Mouse (Mus musculus) mesoderm, embryonic 11.5 days (tissue): ENCODE data around the gene Pum2.

Experiments
- DNase-seq: peaks from one replicate; pipeline ENCODE4 v3.0.0-alpha.2; 2012; ENCODE audit warnings: low read depth, low spot score

The Pum2 gene

DNA sequence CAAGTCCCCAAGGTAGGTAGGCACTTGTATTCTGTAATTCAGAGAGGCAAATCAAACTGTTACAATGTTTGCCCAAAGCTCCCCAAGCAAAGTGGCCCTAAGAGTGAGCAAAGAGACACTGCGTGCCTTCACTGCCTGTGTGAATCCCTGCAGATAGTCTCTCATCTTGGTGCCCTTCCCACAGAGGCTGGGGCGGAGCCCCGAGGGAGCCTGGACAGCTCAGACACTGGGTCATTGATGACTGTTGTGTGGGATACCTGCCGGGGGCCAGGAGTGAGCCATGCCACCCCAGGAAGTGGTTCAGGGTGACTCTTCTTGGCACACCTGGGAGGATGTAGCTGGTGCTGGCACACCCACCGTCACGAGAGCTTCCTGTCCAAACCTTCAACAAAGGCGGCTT, 87.1 kb downstream of the Pum2 start:
- DNase-seq = no peak

DNA sequence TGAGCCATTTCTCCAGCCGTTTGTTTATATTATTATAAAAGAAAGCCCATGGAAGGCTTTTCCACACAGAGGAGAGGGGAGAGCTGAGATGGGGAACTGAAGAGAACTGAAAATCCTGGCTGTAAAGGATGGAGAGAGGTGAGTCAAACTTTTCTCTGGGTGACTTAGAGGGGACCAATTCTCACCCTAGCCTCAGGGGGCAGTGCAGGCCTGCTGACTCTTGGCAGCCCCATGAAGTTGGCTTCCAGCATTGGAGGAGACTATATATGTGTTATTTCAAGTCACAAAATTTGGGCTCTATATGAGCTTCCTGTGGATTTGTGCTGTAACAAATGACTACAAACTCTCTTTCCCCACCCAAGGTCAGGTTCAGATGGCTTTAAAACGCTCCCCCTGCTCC, 88.7 kb downstream of the Pum2 start:
- no peak for DNase-seq

DNA sequence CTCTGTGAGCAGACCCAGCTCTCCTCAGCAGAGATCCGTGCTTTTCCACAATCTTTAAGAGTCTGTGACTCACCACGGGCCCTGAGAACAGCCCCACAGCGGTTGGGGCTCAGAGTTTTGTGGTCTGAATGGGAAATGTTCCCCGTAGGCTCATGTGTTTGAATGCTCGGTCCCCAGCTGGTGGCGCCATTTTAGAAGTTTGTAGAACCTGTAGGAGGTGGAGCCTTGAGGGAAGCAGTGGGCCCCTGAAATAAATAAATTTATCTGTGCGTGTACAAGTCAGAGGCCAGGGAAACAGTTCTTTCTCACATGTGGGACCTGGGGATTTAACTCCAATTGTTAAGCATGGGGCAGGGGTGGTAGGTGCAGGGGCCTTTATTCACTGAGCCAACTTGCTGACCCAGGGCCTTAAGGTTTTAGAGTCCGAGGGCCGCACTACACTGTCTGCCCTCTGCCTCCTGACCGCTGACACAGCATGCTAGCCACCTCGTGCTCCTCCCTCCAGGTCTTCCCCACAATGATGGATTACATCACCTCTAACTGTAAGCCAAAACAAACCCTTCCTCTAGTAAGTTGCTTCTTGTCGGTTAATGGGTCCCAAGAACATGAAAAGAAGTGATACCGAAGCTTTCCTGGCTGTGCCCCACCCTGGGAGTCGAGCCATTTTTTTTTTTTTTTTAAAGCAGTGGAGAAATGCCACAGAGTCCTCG, 90.4 kb downstream of the Pum2 start:
- DNase-seq = no peak

DNA sequence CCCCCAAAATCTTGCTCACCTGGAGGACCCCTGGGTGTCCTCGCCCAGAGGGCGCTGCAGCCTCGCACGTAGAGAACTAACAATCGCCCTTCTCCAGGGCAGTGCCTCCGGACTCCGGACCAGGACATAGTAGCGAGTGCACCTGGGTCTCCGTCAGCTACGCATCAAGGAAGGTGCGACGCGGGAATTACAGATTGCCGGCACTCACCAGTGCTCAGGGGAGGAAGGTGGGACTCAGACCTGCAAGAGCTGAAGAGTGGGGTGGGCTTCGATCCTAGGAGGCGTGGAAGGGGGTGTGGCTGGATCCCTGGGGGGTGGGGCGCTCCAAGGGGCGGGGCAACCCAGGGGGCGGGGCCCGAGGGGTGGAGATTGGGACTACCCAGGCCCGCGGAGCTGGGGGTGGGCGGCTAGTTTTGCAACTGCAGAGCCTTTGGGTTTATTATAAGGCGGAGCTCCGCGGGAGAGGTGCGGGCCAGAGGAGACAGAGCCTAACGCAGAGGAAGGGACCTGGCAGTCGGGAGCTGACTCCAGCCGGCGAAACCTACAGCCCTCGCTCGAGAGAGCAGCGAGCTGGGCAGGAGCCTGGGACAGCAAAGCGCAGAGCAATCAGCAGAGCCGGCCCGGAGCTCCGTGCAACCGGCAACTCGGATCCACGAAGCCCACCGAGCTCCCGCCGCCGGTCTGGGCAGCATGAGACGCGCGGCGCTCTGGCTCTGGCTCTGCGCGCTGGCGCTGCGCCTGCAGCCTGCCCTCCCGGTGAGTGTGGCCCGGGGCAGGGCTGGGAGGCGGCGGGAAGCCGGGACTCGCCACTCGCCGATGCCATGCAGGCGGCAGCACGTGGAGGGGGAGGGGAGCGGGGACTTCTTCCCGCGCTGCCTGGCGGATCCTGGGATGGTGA, 97.3 kb downstream of the Pum2 start, which contains the start of gene Sdc1:
Sdc1 (plus strand) TSS at position 378 of the 898 bp plus-strand sequence.
- peak; percentile 90 for DNase-seq

DNA sequence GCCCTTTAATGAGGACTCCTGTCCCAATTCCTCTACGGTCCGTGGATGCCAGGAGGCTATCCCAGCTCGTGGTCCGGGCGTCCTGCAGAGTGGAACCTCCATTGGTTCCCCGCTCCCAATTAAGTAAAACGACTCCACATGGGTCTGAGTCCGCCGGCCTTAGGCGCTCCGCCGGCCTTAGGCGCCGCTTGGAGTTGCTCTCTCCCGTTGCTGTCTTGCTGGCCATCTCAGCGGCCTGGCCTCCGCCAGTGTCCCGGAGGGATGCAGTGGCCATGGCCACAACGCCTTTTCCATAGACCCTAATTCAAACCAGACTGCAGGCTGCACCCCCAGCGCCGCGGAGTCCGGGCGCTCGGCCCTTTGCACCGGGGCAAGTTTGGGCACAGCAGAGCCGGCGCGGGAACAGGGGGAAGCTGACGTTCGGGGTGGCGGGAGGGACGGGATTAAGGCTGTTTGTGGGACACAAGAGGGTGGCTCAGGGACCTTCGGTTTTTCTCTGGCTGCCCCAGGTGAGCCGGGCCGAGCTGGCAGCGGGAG, 98.0 kb downstream of the Pum2 start:
- DNase-seq = peak; percentile 60

DNA sequence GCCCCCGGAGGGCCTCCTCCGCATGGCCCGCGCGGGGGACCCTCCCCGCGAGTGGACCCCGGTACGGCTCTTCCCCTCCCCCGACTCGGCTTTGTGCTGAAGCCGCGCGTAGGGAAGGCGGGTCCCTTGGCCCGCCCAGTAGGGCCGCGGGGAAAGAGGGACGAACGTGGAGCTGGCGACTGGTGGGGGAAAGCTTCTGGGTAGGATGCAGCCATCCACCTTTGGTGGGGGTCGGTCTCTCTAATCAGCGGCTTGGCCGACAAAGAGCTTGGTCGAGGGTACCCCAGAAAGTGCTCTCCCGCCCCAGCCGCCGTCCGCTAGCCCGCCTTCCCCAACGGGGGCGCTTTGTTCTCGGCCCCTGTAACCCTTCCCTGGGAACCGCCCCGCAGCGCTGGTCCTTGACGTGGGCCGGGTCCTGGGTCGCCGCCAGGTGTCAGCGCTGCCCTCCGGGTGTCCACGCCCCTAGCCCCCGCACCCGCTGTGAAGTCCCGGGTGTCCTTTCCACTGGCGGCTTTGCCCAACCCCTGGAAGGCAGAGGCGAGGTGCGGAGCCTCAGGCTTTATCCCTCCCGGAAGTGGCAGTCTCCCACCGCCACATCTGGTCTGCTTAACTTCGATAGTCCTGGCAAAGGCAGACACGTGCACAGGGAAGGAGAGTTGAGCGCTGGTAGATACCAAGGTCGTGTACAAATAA, 98.7 kb downstream of the Pum2 start:
- peak; percentile 72 for DNase-seq

DNA sequence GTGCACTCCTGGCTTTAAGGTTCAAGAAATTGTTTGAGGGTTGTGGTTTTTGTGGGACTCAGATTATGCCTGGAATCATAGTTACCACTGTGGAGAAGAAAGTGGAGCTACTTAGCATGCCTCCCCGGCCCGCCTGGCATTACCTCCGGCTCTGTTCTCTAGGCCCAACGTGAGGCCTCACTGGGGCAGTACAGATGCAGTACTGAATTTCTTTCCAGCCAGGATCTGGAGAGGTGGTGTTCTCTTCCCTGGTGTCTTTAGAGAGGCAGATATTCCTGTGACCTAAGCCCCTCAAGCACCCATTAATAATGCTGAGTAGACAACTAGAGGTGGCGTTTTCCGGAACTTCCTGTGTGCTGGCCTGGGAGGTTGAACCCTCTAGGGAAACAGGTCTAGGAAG, 99.4 kb downstream of the Pum2 start:
- DNase-seq = peak; percentile 17

DNA sequence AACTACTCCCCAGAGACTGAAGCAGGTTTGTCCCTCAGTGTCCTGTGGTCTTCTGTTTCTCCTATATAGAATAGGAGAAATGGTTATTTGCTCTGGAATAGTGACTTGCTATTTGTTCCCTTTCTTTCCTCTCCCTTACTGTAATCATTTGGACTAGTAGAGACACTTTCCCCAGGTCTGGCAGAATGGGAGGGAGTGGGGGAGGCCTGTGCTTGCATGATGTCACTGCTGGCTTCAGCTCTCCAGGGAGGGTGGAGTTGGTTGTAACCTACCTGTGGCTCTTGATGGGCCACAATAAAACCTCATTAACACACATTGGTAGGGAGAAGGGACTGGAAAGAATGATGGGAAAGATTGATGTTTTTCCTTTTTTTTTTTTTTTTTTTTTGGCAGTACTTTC, 100.2 kb downstream of the Pum2 start:
- DNase-seq = no peak

DNA sequence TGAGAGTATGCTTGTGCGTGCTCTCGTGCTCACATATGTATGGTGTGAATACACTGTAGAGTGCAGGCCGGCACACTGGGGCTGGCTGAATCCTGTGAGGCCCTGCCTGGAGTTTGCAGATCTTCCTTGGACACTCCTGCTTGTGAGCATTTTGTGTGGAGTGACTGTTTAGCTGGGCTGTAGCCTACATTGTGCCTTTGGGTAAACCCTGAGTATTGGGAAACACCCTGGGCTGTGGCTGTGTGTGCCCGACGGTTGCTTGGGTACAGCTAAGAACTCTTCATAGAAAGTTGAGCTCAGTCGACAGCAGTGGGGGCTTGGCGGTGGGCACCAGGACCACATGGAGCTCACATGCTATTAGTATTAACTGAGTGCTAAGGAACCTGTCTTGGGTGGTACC, 102.3 kb downstream of the Pum2 start:
- DNase-seq = no peak

DNA sequence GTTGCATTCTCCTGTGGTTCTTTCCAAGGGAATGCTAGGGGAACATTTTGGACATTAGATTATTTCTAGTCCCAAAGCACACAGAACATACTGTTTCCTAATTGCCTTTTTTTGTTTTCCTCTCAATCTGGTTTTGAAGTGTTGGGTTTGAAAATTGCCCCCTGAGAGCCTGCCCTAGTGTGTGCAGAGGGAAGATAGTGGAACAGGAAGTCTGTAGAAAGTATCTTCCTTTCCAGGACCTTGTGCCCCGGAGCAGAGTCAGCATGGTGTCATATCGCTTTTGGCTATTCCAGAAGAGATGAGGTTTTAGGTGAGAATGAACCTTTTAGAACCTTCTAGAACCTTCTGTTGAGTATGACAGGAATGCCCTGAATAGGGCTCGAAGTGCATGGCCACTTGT, 102.8 kb downstream of the Pum2 start:
- DNase-seq = no peak

DNA sequence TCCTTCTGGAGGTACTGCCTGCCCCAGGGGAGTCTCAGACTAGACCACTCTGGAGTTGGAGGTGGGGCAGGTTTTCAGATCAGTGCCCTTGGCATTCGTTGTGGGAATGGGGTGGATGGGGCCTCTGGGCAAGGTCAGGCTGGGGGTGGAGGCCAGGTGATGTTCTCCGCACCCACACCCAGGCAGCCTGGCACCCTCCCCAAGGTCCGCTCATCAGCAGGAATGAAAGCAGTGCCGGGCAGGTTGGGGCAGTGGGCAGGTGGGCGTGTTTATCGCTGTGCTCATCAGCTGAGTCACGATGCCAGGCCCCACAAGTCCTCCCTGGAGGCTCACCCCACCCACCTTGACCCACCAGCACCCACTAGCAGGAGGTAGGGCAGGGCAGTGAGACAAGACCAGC, 104.2 kb downstream of the Pum2 start:
- DNase-seq = no peak

DNA sequence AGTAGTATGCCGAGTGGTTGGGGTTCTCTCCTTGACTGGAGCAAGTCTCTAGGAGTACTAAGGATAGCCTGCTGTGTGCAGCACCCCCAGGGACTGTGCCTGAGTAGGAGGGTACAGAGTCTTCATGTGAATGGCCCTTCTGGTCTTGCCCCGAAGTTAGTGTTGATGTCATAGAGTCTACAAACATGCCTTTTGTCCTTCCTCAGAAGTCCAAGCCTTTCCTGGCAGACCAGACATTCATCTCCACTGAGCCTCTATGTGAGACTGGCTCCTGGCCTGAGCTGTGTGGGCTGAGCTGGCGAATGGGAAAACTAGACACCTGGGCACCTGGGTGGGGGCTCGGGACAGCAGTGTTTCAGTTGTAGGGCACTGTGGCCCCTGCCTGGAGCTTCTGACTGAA, 105.9 kb downstream of the Pum2 start:
- no peak for DNase-seq

DNA sequence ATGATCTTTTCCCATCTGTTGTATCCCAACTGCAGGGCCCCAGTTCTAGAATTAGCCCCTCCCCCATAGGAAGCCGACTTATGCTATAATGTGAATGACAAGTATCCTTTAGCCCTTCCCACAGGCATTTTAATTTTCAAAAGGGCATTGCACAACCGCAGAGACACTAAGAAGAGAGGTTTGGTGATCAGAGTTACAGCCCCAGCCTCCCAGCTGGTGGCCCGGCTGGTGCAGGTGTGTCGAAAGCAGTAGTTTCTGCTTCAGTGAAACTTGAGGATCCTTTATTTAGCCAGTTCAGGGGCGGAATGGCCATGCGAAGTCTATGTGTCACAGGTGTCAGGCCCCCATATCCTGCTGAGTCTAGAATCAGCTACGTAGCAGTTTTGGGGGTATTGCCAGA, 107.2 kb downstream of the Pum2 start:
- no peak for DNase-seq

DNA sequence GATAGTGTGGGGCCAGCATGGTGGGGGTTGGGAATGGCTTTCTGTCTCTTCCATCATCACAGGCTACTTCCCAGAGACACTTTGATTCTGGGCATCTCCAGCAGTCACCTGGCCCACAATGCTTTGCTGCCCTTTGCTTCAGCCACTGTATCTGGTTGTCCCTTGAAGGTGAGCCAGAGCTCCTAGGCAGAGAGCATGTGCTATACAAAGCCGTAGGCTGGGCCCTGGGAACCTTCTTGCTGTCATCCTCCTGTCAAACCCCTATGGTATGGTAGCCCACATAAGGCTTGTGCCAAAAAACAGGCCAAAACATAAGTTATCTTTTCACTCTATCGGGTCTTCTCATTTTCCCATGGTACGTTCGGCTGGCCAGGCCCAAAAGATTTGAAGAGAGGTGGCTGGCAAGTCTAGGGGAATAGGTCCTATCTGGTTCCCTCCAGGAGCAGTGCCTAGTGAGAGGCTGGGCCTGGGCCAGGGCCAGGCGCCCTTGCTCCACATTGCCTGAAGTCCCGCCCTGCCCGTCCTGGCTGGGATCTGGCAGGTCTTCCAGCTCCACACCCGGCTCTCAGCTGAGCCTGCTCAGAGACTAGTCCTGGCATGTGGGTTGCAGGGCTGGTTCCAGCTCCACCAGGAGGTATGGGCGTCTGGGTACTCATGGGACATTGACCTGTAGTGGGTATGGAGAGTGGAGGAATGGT, 107.9 kb downstream of the Pum2 start:
- no peak for DNase-seq

DNA sequence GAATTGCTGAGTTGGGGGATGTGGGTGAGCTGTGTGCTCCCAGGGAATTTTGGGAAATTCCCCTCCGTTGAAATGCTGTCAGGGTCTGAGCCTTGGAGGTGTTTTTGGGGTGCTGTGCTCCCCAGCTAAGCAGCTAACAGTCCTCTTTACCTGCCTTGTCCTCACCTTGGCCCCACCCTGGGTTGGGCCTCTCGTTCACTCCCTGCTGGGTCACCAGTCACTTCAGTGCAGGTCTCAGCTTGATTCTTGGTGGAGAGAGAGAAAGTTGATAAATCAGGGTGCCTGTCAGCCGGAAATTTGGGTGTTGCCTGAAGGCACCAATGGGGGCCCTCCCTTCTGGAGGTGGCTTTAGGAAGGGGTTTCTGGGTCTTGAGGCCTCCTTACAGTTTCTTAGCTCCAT, 108.6 kb downstream of the Pum2 start:
- DNase-seq = no peak

DNA sequence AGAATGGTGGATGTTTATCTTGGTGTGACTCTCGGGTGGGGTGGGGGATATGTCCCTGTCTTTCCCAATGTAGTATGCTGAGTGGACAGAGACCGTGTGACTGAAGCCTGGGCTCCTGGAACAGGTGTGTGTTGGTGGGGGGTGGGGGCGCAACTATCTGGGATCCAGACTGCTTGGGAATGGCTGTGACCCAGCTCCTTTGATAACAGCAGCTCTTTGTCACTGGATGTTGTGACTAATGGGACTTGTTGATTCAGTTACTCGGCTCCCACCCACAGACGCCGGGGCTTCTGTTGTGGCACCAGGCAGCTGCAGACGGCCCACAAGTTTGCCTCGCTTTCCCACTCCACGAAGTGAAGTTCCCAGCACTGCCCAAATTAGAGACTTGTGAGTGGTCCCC, 110.3 kb downstream of the Pum2 start:
- DNase-seq = no peak

DNA sequence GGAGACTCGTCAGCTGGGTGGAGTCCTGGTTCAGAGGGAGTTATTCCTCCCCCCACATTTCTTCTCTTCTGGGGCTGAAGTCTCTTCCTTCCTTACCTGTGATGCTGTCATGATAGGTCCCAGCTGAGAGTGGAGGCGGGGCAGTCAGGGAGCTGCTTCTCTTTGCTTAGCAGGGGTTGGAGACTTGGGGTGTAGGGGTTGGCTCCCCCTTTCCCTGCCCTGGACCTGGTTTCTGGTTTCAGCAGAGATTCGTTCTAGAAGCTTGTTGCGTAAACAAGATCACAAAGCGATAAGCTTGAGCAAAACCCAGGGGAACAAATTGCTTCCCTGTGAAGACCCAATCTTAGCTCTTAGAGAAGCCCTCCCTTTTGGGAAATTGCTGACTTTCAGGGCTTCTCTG, 112.5 kb downstream of the Pum2 start:
- DNase-seq = no peak

DNA sequence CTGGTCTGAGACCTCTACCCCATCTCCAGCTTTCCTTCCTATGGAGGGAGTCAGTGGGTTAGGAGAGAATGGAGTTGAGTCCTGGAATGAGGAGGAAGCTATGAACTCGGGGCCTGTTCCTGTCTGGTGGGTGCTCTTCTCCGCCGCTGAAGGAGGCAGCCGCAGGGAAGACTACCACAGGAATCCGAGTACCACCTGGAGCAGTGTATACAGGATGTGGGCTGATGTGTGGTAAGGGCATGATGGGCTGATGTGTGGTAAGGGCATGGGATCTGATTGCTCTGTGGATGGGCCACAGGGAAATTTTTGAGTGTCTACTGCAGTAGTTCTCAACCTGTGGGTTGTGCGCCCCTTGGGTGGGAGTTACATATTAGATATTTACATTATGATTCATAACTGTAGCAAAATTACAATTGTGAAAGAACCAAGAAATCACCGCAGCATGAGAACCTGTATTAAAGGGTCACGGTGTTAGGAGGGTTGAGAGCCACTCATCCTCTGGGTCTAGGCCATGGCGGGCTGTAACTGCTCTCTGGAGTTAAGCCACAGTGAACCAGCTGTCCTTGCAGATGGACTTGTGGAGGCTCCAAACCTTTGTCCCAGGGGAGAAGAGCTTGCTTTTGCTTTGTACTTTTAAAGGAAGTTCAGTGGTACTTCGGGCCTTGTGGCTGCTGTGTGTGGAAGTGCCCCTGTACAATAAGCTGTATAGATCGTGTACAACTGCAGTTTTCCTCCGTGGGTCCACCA, 113.2 kb downstream of the Pum2 start:
- no peak for DNase-seq

DNA sequence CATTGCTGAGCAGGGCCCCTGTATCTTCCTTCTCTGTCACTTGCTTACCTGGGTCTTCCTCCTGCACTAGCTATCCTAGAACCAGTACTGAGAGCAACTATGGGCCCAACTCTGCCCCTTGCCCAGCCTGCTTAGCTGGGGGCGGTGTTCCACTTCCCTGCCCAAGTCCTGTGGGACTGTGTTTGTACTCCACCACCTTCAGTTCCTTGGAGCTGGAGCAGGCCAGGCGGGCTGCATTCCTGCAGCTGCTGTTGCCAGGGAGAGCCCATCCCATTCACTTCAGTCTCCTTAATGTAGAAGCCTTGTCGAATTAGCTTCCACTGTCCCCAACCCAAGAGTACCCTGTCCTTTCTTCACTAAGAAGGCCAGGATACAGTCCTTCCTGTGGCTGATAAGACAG, 114.5 kb downstream of the Pum2 start:
- DNase-seq = no peak

DNA sequence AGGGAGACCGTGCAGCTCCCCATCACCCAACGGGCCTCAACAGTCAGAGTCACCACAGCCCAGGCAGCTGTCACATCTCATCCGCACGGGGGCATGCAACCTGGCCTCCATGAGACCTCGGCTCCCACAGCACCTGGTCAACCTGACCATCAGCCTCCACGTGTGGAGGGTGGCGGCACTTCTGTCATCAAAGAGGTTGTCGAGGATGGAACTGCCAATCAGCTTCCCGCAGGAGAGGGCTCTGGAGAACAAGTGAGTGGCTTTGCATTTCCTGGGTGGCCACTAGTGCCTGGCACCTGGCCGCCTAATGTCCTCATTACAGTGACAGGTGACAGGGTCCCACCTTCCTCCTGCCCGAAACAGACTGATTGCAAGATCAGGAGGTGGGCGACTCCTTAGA, 116.7 kb downstream of the Pum2 start:
- no peak for DNase-seq
